Mouse (Mus musculus) brain, embryonic 14.5 days (tissue): ENCODE measurements around the gene Spink4. TPM values are rescaled to one million over a fixed set of nuclear protein-coding genes. Genes with fewer than 3 reads are reported as not detected.
"Not testable (repeated sequence)": the region's sequence is repeated elsewhere in the genome, so short reads cannot be mapped to it uniquely, and the experiment has no call there.

Source experiments
- DNase-seq: peaks from one replicate; pipeline ENCODE4 v3.0.0-alpha.2; 2011; ENCODE audit warnings: low read depth
- CTCF ChIP-seq: fragments of 200-500 bp; IDR thresholded peaks from 2 replicates; pipeline ENCODE4 v1.5.1; 2012; ENCODE audit warnings: inconsistent platforms, mild to moderate bottlenecking, moderate library complexity, borderline replicate concordance; ENCODE audit not compliant: insufficient read depth, insufficient read length; ENCODE audit errors: extremely low read depth
- POLR2A ChIP-seq: fragments of 200-500 bp; IDR thresholded peaks from 2 replicates; pipeline ENCODE4 v1.6.1; 2012; ENCODE audit warnings: mild to moderate bottlenecking, inconsistent platforms, borderline replicate concordance; ENCODE audit not compliant: poor library complexity, insufficient read depth, insufficient read length, severe bottlenecking; ENCODE audit errors: extremely low read depth
- polyA plus RNA-seq: library from polyadenylated mRNA; depleted of rRNA; stranded (reverse); fragments of >200 nt; gene quantifications from 2 replicates; pipeline ENCODE4 v1.2.3, GENCODE M21; 2012

The Spink4 gene
- polyA plus RNA-seq, 1 experiment = 0.68 TPM

DNA sequence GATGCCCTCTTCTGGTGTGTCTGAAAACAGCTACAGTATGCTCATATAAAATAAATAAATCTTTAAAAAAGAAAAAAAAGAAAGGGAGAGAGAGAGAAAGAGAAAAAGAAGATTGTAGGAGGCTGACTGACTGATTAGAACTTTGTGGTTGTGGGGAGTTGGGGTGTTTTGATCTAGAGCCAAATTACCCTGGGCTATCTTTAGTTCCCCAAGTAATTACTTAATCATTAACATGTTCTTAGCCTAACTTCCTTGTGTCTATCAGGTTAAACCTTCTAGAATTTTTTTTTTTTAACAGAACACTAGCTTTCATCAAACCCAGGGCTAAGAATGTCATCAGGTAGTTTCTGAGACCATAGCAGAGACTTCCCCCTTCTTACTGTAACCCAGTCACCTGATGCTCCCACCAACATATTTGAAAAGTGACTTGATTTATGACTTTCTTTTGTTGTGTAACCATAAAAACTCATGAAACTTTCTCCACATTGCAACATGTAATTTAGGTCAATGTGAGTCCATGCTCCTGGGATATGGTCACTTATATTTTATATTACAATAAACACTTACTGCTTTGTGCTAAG is 5.5 kb upstream of the Spink4 start:
- no peak for TF ChIP-seq CTCF
- no peak for TF ChIP-seq POLR2A
- DNase-seq = no peak

DNA sequence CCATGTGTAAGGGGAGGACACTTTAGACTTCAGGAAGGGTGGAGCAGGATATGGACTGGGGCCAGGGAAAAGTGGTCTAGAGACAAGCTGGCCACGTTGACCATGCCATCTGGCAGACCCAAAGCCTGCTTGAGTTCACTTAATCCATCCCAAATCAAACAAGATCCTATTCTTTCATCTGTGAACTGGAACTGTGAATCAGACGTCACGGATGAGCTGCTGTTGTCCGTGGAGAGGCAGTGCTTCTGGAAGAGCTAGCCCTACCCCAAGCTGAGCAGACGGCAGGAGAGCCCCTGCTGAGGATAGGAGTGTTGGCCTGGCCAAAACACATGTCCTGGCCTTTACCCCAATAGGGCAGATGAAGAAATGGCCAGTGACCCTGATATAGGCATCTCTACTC is 3.9 kb upstream of the Spink4 start:
- TF ChIP-seq CTCF = no peak
- TF ChIP-seq POLR2A = no peak
- no peak for DNase-seq

DNA sequence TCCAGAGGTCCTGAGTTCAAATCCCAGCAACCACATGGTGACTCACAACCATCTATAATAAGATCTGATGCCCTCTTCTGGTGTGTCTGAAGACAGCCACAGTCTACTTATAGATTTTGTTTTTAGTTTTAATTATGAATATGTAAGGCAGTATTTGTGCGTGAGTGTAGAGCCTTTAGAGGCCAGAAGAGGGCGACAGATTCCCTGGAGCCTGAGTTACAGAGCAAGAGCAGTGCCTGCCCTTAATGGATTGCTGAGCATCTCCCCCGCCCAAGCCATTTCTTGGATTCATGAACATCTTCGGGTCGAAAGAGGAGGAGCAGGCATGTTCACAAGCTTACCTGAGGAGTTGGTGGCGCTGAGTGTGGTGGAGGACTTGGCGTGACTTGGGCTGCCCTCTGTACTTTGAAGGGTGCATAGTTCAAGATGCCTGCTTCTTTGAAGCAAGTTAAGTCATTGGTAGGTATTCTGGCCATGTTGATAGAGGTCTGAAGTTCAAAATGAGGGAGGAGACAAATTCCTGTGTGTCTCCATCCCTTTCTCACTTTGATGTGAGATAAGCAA is 3.2 kb upstream of the Spink4 start:
- no peak for TF ChIP-seq POLR2A
- no peak for TF ChIP-seq CTCF
- no peak for DNase-seq

DNA sequence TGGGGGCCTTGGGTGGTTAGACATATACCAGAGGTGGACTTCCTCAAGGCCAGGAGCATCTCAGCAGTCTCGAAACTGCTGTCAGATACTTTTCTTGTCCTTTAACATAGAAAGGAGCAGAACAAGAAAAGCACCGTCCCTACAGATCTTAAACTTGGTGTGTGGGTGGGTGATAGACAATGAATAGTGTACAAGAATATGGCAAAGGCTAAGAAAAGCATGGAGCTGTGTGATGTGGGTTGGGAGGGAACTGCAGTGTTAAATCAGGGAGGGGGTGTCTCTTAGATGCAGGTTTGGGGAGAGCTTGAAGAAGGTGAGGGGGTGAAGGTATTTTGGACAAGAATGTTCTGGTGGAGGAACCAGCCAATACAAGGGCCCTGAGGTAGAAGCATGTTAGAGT is 724 bp downstream of the Spink4 start:
- TF ChIP-seq POLR2A (no peak), CTCF (no peak)
- no peak for DNase-seq

DNA sequence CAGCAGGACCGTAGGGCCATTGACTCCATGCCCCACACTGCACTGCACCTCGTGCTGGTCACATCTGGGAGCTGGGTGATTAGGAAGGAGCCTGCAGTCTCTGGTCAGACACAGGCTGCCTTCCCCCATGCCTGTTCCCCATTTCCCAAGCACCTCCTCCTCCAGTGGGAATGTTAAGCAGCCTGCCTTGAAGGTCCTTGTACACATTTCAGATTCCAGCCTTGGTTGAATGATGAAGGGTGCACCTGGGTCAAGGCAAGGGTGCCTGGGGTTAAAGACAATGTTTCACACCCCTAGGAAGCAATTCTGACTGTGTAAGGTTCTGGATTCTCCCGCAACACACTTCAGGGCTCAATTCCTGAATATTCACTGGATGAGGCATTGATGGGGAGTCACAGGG is 1.4 kb downstream of the Spink4 start:
- no peak for DNase-seq
- TF ChIP-seq CTCF = no peak
- no peak for TF ChIP-seq POLR2A

DNA sequence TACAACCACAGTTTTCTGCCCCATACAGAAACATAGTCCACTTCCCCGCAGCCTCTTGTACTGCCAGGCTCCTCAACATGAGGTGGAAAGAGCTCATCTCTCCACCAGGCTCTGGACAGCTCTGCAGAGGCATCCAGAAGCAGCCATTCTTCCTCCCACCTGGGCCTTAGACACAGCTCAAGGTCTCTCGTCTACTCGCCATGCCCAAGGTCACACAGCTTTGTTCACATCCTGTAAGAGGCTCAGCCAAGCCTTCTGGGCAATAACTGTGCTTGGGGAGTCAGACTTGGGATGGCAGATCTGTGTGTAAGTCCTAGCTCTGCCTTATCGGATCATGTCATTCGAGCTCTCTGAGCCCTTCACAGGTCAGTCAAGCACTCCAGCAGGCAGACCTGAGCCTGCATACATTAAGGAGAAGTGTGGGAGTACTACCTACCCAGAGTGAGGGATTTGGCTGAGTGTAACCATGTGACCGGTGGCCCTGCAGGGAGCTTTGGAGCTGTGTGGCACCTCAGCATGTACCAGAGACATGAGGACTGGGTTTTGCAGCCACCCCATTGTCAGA is 3.3 kb downstream of the Spink4 start:
- TF ChIP-seq POLR2A (no peak), CTCF (no peak)
- no peak for DNase-seq

DNA sequence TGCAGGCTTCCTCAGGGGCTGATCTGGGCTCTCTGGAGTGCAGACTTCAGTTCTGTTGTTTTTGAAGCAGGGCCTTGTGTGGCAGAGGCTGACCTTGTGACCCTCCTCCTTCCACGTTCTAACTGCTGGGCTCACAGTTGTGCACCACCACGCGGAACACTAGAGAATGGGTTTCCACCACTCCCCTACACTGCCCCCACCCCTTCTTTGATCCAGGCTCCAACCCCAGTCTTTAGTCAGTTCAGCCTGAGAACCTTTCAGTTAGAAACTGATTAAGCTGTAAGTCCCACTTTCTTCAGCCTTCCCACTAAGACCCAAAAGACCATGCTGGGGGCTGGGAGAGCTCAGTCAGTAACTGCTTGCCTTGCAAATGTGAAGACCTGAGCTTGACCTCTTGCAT is 5.7 kb downstream of the Spink4 start:
- TF ChIP-seq CTCF (no peak), POLR2A (no peak)
- no peak for DNase-seq

DNA sequence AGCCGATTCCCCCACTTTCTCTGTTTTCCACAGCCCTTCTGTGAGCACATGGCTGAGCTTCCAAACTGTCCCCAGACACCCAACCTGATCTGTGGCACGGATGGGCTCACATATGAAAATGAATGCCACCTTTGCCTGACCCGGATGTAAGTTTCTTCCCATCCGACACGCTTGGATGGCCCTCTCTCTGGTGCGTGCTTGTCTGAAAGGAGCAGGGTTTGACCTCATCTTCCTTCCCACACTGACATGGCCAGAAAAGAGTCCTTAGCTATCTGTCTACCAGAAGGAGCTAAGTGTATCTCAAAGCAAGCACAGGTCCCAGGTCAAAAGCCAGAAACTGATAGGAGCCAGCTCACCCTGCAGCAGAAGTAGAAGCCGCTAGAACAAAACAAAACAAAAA is 9.2 kb downstream of the Spink4 start:
- TF ChIP-seq POLR2A (no peak), CTCF (no peak)
- DNase-seq = no peak

DNA sequence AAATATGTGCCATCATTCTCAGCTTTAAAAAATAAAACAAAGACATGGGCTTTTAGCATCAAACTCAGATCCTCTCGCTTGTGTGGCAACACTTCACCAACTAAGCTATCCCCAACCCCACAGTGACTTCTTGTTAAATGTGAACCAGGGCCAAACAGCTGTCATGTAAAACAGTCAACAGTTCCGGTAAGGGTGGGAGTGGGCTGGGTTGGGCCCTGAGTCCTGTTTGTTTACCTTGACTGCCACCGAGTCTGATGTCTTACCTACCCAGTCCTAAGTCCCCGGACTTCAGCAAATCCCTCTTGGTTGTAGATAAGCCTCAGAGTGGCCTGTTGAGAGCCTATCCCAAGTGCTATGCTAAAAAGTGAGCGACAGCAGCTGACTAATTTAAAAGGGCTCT is 13.8 kb downstream of the Spink4 start:
- TF ChIP-seq POLR2A (no peak), CTCF (no peak)
- no peak for DNase-seq

DNA sequence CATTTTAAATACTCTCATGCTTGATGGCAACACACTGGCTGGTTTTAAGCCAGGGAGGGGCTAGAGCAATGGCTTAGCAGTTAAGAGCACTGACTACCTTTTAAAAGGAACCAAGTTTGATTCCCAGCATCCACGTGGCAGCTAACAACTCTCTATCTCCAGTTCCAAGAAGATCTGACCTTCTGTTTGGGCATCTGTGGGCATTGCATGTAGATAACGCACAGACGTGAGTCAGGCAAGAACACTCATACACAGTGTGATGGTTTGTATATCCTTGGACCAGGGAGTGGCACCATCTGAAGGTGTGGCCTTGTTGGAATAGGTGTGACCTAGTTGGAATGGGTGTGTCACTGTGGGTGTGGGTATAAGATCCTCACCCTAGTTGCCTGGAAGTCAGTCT is 14.5 kb downstream of the Spink4 start:
- DNase-seq = not testable (repeated sequence)

DNA sequence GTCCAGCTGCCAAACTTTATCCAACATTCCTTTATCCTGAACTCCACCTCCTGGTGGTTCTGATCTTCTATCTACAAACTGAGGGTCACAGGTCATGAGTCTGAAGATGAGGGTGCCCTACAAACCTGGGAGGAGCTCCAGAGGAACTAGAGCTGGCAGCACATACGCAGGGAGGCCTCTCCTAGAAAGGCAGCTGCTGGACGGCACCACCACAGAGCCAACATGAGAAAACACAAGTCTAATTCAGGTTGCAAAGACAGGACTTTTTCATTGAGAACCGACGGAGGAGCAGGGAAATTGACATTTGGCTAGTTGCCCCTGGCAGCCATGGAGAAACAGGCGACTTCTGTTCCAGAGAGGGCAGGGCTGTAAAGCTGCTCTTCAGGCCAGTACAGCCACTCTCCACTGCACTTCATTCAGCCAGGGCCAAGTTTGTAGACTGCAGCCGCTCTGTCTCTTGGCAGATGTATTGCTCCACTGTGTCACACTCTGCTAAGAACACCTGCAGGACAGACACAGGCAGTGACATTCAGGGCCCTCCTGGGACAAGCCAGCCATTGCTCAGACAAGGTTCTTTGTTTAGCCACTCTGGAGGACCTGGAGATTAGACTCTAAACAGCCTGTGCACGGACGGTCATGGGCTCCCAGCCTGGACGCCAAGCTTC is 16.5 kb downstream of the Spink4 start:
- peak; percentile 55 for DNase-seq
- TF ChIP-seq CTCF (no peak), POLR2A (no peak)

DNA sequence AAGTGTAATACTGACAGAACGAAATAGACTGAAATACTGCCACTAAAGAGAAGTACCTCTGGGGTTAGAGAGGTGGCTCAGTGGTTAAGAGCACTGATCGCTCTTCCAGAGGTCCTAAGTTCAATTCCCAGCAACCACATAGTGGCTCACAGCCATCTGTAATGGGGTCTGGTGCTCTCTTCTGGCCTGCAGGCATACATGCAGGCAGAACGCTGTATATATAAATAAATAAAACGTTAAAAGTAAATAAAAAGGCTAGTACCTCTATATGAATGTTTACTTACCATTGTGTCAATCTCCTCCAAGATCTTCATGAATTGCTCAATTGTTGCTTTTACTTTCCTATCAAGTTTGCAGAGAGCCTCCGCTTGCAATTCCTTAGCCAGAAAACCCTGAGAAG is 18.9 kb downstream of the Spink4 start:
- DNase-seq = no peak
- TF ChIP-seq POLR2A = no peak
- no peak for TF ChIP-seq CTCF
